Mouse (Mus musculus): ENCODE measurements around the gene Fbxo47. TPM values are rescaled to one million over a fixed set of nuclear protein-coding genes. Genes with fewer than 3 reads are reported as not detected.

The Fbxo47 gene
- polyA plus RNA-seq, 1 experiment from 2014 or later = 0.14 TPM

DNA sequence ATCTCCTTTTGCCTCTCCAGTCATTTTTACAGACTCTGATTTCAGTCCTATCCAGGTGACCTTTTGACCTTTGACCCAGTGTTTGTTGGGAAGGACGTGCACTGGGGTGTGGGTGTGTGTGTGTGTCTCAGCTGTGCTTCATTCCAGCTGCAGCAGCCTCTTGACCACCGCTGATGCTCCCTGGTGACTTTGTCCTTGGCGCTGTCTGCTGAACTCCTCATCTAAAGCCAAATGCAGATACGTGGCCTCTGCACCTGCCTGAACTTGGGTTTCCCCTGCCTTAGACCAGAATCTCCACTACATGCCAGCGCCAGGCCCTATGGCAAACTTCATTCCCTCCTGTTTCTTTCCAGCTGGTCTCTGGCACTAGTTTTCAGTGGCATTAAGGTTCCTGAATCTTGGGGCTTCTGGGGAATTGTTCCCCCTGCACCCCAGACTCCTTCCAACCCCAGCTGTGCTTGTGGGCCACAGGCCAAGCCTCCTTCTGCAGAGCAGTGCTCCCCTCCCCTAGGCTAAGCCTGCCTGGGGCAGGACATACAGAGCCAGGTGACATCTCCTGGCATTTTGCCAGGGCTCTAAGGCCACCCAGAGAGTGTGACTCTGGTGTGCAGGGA lies 75.2 kb downstream of the Fbxo47 start:
- Histone ChIP-seq H3K27ac (no peak overlapping the region), H3K79me2 (ENCODE audit: inconsistent target) (peaks cover 100% of the 10 kb centered on the region), H3K36me3 (ENCODE audit: inconsistent target) (peaks cover 57% of the 10 kb centered on the region; the same call in 1 of the 2 replicates), H3K4me3 (ENCODE audit: inconsistent target) (no peak overlapping the region)
- WGBS (ENCODE audit: missing documents) = 99% methylated on average over 4 of the region's 5 CpGs

DNA sequence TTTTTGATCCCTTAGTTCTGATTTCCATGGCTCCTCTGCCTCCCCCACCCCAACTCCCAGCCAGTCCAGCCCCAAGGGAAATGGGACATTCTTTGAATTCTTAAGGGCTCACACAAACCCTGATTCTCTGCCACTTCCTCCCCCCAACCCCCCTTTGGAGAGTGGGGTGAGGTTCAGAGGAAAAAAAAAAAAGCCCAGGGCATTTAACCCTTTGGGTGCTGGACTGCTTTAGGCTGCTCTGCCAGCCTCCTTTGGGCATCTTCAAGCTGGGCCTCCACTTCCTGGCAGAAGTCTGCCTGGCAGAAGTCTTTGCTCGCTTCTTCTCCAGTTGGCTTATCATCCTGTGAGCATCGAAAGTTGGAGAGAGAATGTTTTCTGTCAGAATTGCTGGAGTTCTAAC lies 75.9 kb downstream of the Fbxo47 start:
- whole genome bisulfite sequencing (ENCODE audit: missing documents) = 90% methylated on average over 2 of the region's 2 CpGs
- Histone ChIP-seq H3K27ac (no peak overlapping the region), H3K4me3 (ENCODE audit: inconsistent target) (no peak overlapping the region), H3K79me2 (ENCODE audit: inconsistent target) (peaks cover 100% of the 10 kb centered on the region), H3K36me3 (ENCODE audit: inconsistent target) (peaks cover 51% of the 10 kb centered on the region; the same call in 1 of the 2 replicates)

DNA sequence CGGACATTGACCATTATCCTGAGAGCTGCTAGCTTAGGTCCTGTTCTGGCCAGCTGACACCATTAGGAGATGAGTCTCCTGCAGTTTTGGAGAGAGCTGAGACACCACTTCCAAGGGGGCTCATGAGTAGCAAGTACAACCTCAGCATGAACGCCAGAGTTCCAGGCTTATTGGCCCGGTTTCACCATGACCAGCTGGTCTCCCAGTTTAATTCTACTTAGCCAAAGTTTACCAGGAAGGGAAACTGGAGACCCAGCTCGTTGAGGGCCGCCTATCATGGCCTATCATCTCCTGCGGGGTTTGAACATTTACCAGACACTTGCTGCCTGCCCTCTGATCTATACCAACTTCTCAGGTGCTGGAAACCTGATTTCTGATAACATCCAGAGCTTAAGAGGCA lies 76.3 kb downstream of the Fbxo47 start:
- H3K4me3 ChIP-seq (ENCODE audit: inconsistent target) = no peak overlapping the region
- peaks cover 46% of the 10 kb centered on the region; the same call in 1 of the 2 replicates for H3K36me3 ChIP-seq (ENCODE audit: inconsistent target)
- WGBS (ENCODE audit: missing documents) = 56% methylated on average over 6 of the region's 6 CpGs
- no peak overlapping the region for H3K27ac ChIP-seq
- peaks cover 100% of the 10 kb centered on the region for H3K79me2 ChIP-seq (ENCODE audit: inconsistent target)

DNA sequence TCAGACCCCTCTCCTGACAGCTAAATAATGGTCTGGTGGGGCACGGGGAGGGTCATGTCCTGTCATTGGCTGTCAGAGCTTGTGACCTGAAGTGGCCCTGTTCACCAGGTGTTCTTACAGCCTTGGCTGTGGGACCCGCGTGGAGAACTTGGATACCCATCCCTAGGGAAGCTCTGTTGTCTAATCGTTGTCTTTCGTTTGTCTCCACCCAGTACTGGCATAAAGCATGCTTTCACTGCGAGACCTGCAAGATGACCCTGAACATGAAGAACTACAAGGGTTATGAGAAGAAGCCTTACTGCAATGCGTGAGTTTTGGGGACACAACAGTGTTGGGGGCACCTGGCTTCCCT lies 77.4 kb downstream of the Fbxo47 start:
- H3K36me3 ChIP-seq (ENCODE audit: inconsistent target) = peaks cover 38% of the 10 kb centered on the region; the same call in 1 of the 2 replicates
- no peak overlapping the region for H3K4me3 ChIP-seq (ENCODE audit: inconsistent target)
- peaks cover 100% of the 10 kb centered on the region for H3K79me2 ChIP-seq (ENCODE audit: inconsistent target)
- WGBS (ENCODE audit: missing documents) = 93% methylated on average over 7 of the region's 7 CpGs
- H3K27ac ChIP-seq = no peak overlapping the region

DNA sequence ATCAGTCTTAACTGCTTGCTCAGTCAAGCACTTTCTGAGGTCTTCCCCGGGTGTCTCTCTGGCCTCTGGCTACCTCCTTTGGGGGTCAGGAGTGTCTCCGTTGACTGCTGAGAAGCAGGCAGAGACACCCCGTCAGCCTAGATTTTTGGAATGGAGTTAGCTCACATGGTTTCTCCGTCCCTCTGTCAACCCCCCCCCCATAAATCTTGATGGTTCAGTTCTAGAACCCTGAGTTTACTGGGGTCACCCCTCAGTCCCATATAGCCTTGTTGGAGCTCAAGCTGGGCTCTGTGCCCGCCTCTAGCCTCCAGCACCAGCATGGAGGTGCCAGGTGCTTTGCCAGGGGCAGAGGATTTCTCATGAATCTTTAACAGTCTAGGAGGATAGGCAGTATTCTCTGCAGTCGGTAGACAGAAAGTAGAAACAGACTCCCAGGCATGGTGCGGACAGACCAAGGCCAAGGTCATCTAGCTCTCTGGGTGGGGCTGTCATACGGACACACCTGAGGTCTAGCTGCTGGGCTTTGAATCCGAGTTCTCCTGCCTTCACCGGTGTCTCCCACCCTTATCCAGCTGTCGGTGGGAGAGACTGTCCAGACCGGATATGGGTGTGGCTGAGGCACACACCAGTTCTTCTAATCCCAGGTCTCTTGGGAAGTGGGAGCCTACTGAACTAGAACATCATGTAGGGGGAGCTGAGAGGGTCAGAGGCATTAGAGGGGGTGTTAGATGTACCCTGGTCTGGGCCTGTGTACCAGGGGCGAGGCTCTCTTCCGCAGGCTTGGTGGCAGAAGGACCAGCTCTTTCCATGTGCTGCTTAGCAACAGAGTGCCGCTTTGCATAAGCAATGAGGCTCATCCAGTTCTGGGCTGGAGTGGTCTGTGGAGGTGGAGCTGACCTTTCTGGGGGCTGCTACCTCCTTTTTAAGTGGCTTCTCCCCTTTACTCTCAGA lies 78.0 kb downstream of the Fbxo47 start:
- H3K27ac ChIP-seq = no peak overlapping the region
- 92% methylated on average over 15 of the region's 15 CpGs for WGBS (ENCODE audit: missing documents)
- peaks cover 100% of the 10 kb centered on the region for H3K79me2 ChIP-seq (ENCODE audit: inconsistent target)
- H3K4me3 ChIP-seq (ENCODE audit: inconsistent target) = no peak overlapping the region
- H3K36me3 ChIP-seq (ENCODE audit: inconsistent target) = peaks cover 31% of the 10 kb centered on the region; the same call in 1 of the 2 replicates

DNA sequence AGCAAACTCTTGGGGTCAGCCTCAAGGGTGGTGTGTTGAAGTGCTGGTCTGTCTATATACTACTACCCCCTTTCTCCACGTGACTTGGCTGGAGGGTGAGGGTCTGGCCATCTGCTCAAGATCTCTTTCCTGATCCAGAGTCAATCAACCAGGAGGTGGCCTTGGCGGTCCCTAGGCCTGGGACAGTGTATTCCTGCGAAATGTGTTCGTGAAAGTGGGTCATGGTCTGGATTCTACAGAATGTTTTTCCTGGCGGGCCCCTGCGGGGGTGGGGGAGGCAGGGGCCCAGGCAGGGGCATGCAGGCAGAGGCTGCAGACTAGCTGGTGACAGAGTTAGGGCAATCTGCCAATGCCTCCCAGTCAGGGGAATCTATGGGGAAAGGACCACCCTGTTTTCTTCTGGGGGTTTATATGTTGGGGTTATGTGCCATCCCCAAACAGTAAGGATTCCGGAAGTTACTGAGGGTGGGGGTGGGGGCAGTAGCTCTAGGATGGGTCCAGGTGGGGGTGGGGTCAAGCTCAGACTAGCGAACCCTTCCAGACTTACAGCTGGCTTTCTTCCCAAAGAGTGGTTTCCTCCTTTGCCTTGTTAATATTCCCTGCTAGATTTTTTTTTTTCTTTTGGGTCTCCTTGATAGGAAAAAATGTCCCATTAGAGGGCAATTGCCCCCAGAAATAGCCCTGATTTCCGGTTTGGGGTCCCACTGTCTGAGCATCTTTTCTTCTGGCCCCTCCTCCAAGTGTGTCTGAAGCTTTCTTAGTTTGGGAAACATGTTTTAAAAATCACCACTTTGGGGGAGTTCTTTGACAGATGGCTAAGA lies 78.9 kb downstream of the Fbxo47 start:
- H3K79me2 ChIP-seq (ENCODE audit: inconsistent target) = peaks cover 99% of the 10 kb centered on the region
- 58% methylated on average over 9 of the region's 9 CpGs for WGBS (ENCODE audit: missing documents)
- H3K36me3 ChIP-seq (ENCODE audit: inconsistent target) = peaks cover 23% of the 10 kb centered on the region; the same call in 1 of the 2 replicates
- no peak overlapping the region for H3K4me3 ChIP-seq (ENCODE audit: inconsistent target)
- H3K27ac ChIP-seq = no peak overlapping the region

DNA sequence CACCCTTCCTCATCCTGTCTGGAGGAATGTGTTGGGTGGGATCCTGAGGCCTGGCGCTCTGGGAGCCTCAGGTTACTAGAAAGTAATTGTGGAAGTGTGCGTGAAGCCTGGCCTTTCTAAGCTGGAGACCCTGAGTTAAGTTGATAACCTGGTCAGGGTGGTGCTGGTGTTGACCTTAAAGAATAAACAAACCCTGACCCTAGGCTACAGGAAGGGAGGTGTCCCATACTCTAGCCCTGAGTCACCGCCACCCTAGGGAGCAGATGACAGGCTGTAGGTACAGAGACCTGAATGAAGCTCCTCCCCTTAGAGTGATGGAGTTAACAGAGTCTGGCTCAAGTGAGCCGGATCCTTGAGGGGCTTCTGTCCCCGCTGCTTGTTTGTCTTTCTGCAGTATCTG lies 80.1 kb downstream of the Fbxo47 start:
- Histone ChIP-seq H3K79me2 (ENCODE audit: inconsistent target) (peaks cover 90% of the 10 kb centered on the region), H3K27ac (no peak overlapping the region), H3K4me3 (ENCODE audit: inconsistent target) (no peak overlapping the region), H3K36me3 (ENCODE audit: inconsistent target) (peaks cover 23% of the 10 kb centered on the region; the same call in 1 of the 2 replicates)
- 95% methylated on average over 5 of the region's 5 CpGs for WGBS (ENCODE audit: missing documents)

Other genes with a start within 250 kb of the Fbxo47 start
- 8.7 to 23.8 TPM (median 10.1 TPM) in 3 replicates for gene Mllt6, start 220.7 kb downstream of the Fbxo47 start, polyA plus RNA-seq (2018)
- gene Cisd3, start 198.3 kb downstream of the Fbxo47 start, polyA plus RNA-seq (2018) = 9.0 to 17.9 TPM (median 13.7 TPM) in 3 replicates
- gene Pcgf2, start 183.7 kb downstream of the Fbxo47 start, polyA plus RNA-seq (2018) = 3.7 to 7.5 TPM (median 3.9 TPM) in 3 replicates
- gene Psmb3, start 180.8 kb downstream of the Fbxo47 start, polyA plus RNA-seq (2018) = 79.7 to 207 TPM (median 133 TPM) in 3 replicates
- gene Pip4k2b, start 139.4 kb downstream of the Fbxo47 start, polyA plus RNA-seq (2018) = 25.4 to 37.6 TPM (median 25.7 TPM) in 3 replicates
- 16.4 to 22.4 TPM (median 16.9 TPM) in 3 replicates for gene Cwc25, start 117.6 kb downstream of the Fbxo47 start, polyA plus RNA-seq (2018)
- gene 1700001P01Rik, start 108.2 kb downstream of the Fbxo47 start, polyA plus RNA-seq (2018) = not detected in 3 replicates
- 992 to 1,238 TPM (median 1,231 TPM) in 3 replicates for gene Rpl23, start 101.7 kb downstream of the Fbxo47 start, polyA plus RNA-seq (2018)
- gene Lasp1, start 85.2 kb downstream of the Fbxo47 start, polyA plus RNA-seq (2018) = 151 to 499 TPM (median 254 TPM) in 3 replicates
- 0.68 to 1.1 TPM (median 0.72 TPM) in 3 replicates for gene B230217C12Rik, start 43.4 kb downstream of the Fbxo47 start, polyA plus RNA-seq (2018)
- 13.4 to 21.7 TPM (median 14.8 TPM) in 3 replicates for gene Plxdc1, start 102.3 kb upstream of the Fbxo47 start, polyA plus RNA-seq (2018)
- gene Arl5c, start 112.0 kb upstream of the Fbxo47 start, polyA plus RNA-seq (2018) = 5.0 to 99.1 TPM (median 38.4 TPM) in 3 replicates
- gene Cacnb1, start 138.9 kb upstream of the Fbxo47 start, polyA plus RNA-seq (2018) = 0.52 to 3.0 TPM (median 1.7 TPM) in 3 replicates
- 1,810 to 2,012 TPM (median 1,833 TPM) in 3 replicates for gene Rpl19, start 142.6 kb upstream of the Fbxo47 start, polyA plus RNA-seq (2018)
- gene Stac2, start 169.3 kb upstream of the Fbxo47 start, polyA plus RNA-seq (2018) = 3.4 to 15.5 TPM (median 9.6 TPM) in 3 replicates

Measured in macrophage (primary cell).